Mouse (Mus musculus): ENCODE data around the gene Socs3. TPM values are rescaled to one million over a fixed set of nuclear protein-coding genes. Genes with fewer than 3 reads are reported as not detected.

Gene Socs3
- polyA plus RNA-seq, 1 experiment: 3.5 TPM

DNA sequence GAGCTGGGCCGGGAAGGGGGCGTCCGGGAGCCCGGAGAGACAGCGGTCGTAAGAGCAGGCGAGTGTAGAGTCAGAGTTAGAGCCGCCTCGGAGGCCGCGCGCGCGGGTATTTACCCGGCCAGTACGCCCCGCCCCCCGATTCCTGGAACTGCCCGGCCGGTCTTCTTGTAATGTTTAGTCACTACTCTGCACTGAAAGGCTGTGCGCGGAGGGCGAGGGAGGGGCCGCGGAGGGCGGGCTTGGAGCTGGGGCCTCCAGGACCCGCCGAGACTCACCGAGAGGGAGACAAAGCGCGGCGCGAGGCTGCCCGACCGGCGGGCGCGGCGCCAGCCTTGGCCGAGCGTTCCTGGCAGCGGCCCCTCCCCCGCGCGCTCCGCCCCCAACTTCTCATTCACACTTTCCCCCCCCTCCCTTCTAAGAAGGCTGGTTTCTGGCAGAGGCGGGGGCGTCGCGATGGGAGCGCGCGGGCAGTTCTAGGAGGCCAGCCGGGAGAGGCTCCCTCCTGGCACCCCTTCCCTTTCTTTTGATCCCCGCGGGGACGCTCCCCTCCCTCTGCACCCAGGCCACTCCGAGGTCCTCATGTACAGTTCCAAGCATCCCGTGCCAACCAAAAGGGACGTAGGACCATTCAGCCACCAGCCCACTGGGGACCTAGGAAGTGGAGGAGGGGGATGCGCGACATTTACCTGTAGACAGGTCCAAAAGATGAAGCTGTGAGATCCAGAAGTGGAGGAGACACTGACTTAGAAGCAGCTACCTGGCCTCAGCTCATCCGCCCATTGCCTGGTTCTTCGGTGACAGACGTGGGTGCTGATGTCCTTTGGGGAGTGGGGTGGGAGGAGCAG lies 525 bp downstream of the Socs3 start:
- TF ChIP-seq GATA1 (IDR thresholded peaks at IDR 0.05; ENCODE audit: low read length): no peak

DNA sequence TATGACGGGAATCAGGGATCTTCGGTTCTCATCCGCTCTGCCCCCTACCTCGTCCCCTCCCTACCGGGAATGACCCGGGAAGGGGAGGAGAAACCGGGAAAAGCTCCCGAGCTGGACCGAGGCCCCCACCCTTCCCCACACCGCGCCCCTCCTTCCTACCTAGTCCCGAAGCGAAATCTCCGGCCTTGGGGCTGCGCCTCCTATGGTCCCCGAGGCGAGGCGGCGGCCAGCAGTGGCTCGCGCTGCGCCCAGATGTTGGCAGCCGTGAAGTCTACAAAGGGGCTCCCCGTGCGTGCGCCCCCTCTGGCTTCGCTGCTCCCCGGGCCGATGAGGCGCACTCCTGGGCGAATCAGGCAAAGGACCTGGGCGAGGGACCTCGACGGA lies 1.1 kb downstream of the Socs3 start:
- TF ChIP-seq GATA1 (IDR thresholded peaks at IDR 0.05; ENCODE audit: low read length): no peak

GRCm38 (mm10) chr11:117968016-117968671 lies 1.7 kb downstream of the Socs3 start:
- no peak for TF ChIP-seq GATA1 (IDR thresholded peaks at IDR 0.05; ENCODE audit: low read length)

GRCm38 (mm10) chr11:117967249-117968015 lies 2.4 kb downstream of the Socs3 start:
- TF ChIP-seq GATA1 (IDR thresholded peaks at IDR 0.05; ENCODE audit: low read length): no peak

DNA sequence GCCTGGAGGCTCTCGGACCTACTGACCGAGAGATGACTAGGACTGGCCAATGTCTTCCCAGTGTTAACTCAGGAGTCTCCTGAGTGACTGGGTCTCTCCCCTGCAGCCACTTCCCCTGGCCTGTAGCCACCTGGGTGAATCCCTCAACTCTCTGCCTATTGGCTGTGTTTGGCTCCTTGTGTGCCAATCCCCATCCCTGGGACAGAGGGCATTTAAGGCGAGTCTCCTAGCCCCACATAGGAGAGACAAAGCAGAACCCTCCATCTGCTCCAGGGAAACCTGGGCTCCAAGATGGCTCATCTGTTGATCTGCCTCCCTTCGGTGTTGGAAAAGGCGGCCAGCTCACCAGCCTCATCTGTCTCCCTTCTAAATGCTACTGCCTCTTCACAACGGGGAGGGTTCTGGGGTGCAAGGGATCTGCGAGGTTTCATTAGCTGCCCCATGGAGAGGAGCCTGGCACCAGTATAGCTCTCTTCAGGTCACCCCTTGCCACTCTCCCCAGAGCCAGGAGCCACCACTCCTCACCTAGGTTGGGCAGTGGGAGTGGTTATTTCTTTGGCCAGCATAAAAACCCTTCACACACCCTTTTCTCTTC lies 3.2 kb downstream of the Socs3 start:
- no peak for TF ChIP-seq GATA1 (IDR thresholded peaks at IDR 0.05; ENCODE audit: low read length)

DNA sequence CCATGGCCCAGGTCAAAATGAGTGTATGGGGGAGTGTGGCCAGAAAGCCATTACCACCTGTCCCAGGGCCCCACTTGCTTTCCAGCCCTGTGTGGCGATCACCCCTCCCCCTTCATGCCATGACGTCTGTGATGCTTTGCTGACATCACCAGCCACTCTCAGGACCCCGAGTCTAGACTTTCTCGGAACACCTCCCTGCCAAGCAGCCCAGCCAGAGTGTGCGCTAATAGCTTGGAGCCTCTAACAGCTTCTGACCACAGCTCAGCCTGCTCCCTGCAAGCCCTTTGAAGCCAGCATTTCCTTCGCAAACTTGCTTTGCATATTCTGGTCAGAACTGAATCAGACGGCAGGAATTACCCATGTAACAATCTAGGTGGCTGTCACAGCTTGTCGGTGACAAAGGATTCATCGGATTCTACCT lies 4.3 kb downstream of the Socs3 start:
- no peak for TF ChIP-seq GATA1 (IDR thresholded peaks at IDR 0.05; ENCODE audit: low read length)

DNA sequence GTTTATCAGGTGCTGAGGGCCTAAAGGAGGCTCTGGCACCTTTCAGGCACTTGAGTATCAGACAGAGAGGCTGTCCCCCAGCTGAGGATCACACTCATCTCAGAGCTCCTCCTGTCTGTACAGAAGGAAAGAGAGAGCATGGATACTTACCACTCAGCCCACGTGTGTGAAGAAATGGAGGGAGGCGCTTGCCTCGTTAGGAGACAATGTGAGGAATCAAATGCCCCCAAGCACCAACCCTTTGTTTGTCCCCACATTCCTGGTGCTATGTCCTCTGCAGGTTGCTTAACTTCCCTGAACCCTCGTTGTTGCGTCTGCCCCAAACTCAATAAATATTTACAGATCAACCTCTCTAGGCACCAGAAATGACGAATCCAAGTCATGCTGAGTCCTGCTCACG lies 4.8 kb downstream of the Socs3 start:
- no peak for TF ChIP-seq GATA1 (IDR thresholded peaks at IDR 0.05; ENCODE audit: low read length)

- no peak for TF ChIP-seq GATA1 (IDR thresholded peaks at IDR 0.05; ENCODE audit: low read length)
These were observed 5.6 kb downstream of the Socs3 start for GRCm38 (mm10) chr11:117964294-117964693.

DNA sequence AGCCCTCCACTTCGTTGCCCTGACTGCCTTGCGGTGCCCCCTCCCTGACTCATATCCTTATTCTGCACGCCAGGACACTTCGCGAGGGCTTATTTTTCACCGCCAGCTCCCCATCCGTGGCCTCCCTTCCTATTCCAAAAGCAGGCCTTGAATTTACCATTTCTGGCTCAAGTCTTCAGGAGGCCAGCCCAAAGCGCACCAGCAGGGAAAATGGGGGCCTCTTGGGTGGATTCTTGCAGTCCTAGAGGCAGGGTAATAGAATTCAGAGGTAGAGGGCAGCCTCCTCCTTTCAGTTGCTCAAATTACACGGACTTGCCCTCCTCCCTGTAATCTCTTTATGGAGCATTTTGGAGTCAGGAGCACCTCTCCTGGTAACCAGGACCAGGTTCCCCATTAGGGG lies 6.0 kb downstream of the Socs3 start:
- no peak for TF ChIP-seq GATA1 (IDR thresholded peaks at IDR 0.05; ENCODE audit: low read length)

DNA sequence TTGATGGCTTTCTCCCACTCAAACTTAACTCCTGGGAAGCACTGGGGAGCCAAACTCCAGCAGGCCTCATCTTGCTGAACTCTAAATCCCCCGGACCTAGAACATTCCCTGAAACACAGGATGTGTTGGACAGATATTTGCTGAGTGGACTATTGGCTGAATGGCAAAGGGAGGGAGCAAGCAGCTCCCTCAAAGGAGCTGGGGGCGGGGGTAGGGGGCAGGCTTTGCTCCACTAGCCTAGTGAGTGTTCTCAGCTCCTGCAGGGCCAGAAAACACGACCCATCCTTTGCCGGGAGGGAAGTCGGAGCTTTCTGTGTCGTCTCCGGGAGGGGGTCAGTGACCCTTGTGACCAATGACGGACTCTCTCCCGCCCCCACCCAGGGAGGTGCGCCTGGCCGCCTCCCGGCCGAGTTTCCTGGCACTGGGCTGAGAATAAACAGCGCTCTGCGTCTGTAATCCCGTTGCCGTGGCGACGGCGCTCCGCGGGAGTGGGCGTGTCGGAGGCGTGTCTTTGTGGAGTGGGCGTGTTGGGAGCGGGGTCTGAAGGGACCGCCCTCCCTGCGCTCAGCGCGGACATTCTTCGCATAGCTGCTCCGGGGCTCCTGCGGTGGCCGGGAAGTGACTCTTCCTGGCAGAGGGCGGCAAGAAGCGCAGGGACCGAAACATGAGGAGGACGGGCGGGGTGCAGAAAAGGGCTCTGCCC lies 6.6 kb downstream of the Socs3 start:
- TF ChIP-seq GATA1 (IDR thresholded peaks at IDR 0.05; ENCODE audit: low read length): no peak

DNA sequence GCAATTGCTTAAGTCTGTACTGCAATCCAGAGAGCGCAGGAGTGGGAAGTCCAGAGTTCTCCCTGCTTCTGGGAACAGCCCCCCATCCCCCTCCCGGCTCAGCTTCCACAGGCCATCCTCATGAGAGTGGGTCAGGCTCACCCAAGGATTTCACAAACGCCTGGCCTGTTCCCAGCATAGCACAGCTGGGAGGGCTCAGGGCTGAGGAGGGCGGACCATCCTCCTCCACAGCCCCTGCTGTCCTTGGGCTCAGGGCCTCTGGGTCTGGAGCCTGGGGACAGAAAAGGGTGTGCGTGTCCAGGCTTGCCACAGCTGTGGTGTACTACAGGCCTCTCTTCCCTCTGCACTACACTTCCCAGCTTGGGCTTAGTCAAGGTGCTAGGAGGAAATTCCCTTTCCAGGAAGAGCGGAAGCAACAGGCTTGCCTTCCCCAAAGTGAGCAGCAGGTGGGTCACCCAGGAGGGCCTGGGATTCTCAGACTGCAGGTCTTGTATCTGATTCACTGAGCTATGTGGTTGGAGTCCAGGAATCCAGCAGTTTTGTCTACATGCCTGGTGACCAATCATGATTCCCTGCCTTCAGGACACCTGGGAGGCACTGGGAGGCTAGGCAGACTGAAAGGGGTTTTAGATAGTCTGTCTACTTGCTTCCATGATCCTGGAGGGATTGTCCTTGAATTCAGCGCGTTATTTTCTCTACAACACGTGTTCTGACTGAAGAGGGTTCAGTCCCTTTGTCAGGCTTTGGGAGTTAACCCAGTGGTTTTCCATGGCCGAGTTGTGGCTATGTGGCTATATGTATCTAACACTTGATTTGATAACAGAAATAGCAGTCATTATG lies 7.4 kb downstream of the Socs3 start:
- no peak for TF ChIP-seq GATA1 (IDR thresholded peaks at IDR 0.05; ENCODE audit: low read length)

DNA sequence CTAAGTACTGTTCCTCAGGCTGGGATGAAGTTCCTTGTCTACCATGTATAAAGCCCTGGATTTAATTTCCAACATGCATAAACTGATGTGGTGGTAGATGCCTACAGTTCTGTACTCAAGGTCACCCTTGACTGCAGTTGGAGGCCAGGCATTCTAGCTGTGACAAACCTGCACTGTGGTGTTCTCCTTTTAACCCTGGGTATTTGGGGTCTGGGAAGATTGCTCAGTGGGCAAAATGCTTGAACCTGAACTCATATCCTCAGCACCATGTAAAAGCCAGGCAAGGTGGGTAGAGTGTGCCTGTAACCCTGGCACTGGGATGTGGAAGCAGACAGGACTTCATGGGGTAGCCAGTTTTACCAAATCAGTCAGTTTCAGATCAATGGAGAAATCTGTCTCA lies 9.2 kb downstream of the Socs3 start:
- TF ChIP-seq GATA1 (IDR thresholded peaks at IDR 0.05; ENCODE audit: low read length): no peak

GRCm38 (mm10) chr11:117959741-117960381 lies 10.0 kb downstream of the Socs3 start:
- TF ChIP-seq GATA1 (IDR thresholded peaks at IDR 0.05; ENCODE audit: low read length): no peak

- TF ChIP-seq GATA1 (IDR thresholded peaks at IDR 0.05; ENCODE audit: low read length): no peak
These were observed 10.7 kb downstream of the Socs3 start for GRCm38 (mm10) chr11:117959166-117959565.

Measured in G1E-ER4 (cell line).